Mouse (Mus musculus): ENCODE measurements around the gene Deup1. TPM values are rescaled to one million over a fixed set of nuclear protein-coding genes. Genes with fewer than 3 reads are reported as not detected.

The Deup1 gene
- polyA plus RNA-seq, 1 experiment: not detected

- TF ChIP-seq POLR2A (IDR thresholded peaks at IDR 0.05; ENCODE audit: insufficient read length, low read depth): no peak
- no peak for TF ChIP-seq SRF (IDR thresholded peaks at IDR 0.05; ENCODE audit: control insufficient read depth, insufficient read length, low read depth)
- Histone ChIP-seq H3K4me2 (ENCODE audit: low read depth) (no peak overlapping the region), H3K36me3 (ENCODE audit: control insufficient read depth, insufficient read depth) (no peaks in the 10 kb centered on the region), H3K27me3 (ENCODE audit: control insufficient read depth, insufficient read depth, insufficient read length) (no peaks in the 10 kb centered on the region), H3K79me2 (ENCODE audit: control insufficient read depth, insufficient read depth) (no peaks in the 10 kb centered on the region), H3ac (ENCODE audit: control insufficient read depth, insufficient read length) (no peak overlapping the region), H3K4me3 (no peak overlapping the region)
These were observed 31.3 kb upstream of the Deup1 start for GRCm38 (mm10) chr9:15659069-15659468.

- no peaks in the 10 kb centered on the region for H3K79me2 ChIP-seq (ENCODE audit: control insufficient read depth, insufficient read depth)
These were observed 30.6 kb upstream of the Deup1 start for GRCm38 (mm10) chr9:15658236-15658785.

GRCm38 (mm10) chr9:15653036-15653435, 25.3 kb upstream of the Deup1 start:
- no peak overlapping the region for H3K4me2 ChIP-seq (ENCODE audit: low read depth)
- no peaks in the 10 kb centered on the region for H3K27me3 ChIP-seq (ENCODE audit: control insufficient read depth, insufficient read depth, insufficient read length)
- no peaks in the 10 kb centered on the region for H3K79me2 ChIP-seq (ENCODE audit: control insufficient read depth, insufficient read depth)
- H3K4me3 ChIP-seq: no peak overlapping the region
- TF ChIP-seq TCF12 (IDR thresholded peaks at IDR 0.05; ENCODE audit: insufficient read depth, poor library complexity, severe bottlenecking) (no peak), MAX (IDR thresholded peaks at IDR 0.05; ENCODE audit: low read depth) (no peak), SRF (IDR thresholded peaks at IDR 0.05; ENCODE audit: control insufficient read depth, insufficient read length, low read depth) (no peak), TCF3 (IDR thresholded peaks at IDR 0.05; ENCODE audit: insufficient read length, low read depth) (no peak), CEBPB (IDR thresholded peaks at IDR 0.05; ENCODE audit: insufficient read depth, poor library complexity, severe bottlenecking) (no peak), POLR2AphosphoS2 (IDR thresholded peaks at IDR 0.05; ENCODE audit: insufficient read length, low read depth) (no peak), USF1 (IDR thresholded peaks at IDR 0.05; ENCODE audit: low read depth) (no peak), POLR2A (IDR thresholded peaks at IDR 0.05; ENCODE audit: insufficient read length, low read depth) (no peak), REST (IDR thresholded peaks at IDR 0.05; ENCODE audit: insufficient read depth, insufficient read length) (no peak), E2F4 (IDR thresholded peaks at IDR 0.05; ENCODE audit: insufficient read depth) (no peak), MYOD1 (IDR thresholded peaks at IDR 0.05; ENCODE audit: control insufficient read depth in 1 of 3, insufficient read length in 2 of 3, low read depth in 2 of 3) (no peak)
- no peaks in the 10 kb centered on the region for H3K36me3 ChIP-seq (ENCODE audit: control insufficient read depth, insufficient read depth)
- no peak overlapping the region for H3ac ChIP-seq (ENCODE audit: control insufficient read depth, insufficient read length)

More at GRCm38 (mm10) chr9:15658236-15658785, 30.6 kb upstream of the Deup1 start:
- Histone ChIP-seq H3K4me3 (no peak overlapping the region), H3K36me3 (ENCODE audit: control insufficient read depth, insufficient read depth) (no peaks in the 10 kb centered on the region), H3K4me2 (ENCODE audit: low read depth) (no peak overlapping the region), H3K27me3 (ENCODE audit: control insufficient read depth, insufficient read depth, insufficient read length) (no peaks in the 10 kb centered on the region), H3ac (ENCODE audit: control insufficient read depth, insufficient read length) (no peak overlapping the region)
- TF ChIP-seq TCF3 (IDR thresholded peaks at IDR 0.05; ENCODE audit: insufficient read length, low read depth): no peak
- TF ChIP-seq E2F4 (IDR thresholded peaks at IDR 0.05; ENCODE audit: insufficient read depth): no peak
- no peak for TF ChIP-seq MAX (IDR thresholded peaks at IDR 0.05; ENCODE audit: low read depth)
- no peak for TF ChIP-seq TCF12 (IDR thresholded peaks at IDR 0.05; ENCODE audit: insufficient read depth, poor library complexity, severe bottlenecking)

GRCm38 (mm10) chr9:15649977-15650376, 22.2 kb upstream of the Deup1 start:
- no peak overlapping the region for H3K4me2 ChIP-seq (ENCODE audit: low read depth)
- no peak overlapping the region for H3K4me3 ChIP-seq
- no peak overlapping the region for H3ac ChIP-seq (ENCODE audit: control insufficient read depth, insufficient read length)
- no peak for TF ChIP-seq REST (IDR thresholded peaks at IDR 0.05; ENCODE audit: insufficient read depth, insufficient read length)
- no peak for TF ChIP-seq USF1 (IDR thresholded peaks at IDR 0.05; ENCODE audit: low read depth)
- no peaks in the 10 kb centered on the region for H3K36me3 ChIP-seq (ENCODE audit: control insufficient read depth, insufficient read depth)
- H3K27me3 ChIP-seq (ENCODE audit: control insufficient read depth, insufficient read depth, insufficient read length): no peaks in the 10 kb centered on the region
- H3K79me2 ChIP-seq (ENCODE audit: control insufficient read depth, insufficient read depth): no peaks in the 10 kb centered on the region

- no peak overlapping the region for H3ac ChIP-seq (ENCODE audit: control insufficient read depth, insufficient read length)
- no peak for TF ChIP-seq E2F4 (IDR thresholded peaks at IDR 0.05; ENCODE audit: insufficient read depth)
- TF ChIP-seq USF1 (IDR thresholded peaks at IDR 0.05; ENCODE audit: low read depth): no peak
- TF ChIP-seq POLR2A (IDR thresholded peaks at IDR 0.05; ENCODE audit: insufficient read length, low read depth): no peak
- no peak for TF ChIP-seq MYOD1 (IDR thresholded peaks at IDR 0.05; ENCODE audit: control insufficient read depth in 1 of 3, insufficient read length in 2 of 3, low read depth in 2 of 3)
- TF ChIP-seq SRF (IDR thresholded peaks at IDR 0.05; ENCODE audit: control insufficient read depth, insufficient read length, low read depth): no peak
- TF ChIP-seq TCF12 (IDR thresholded peaks at IDR 0.05; ENCODE audit: insufficient read depth, poor library complexity, severe bottlenecking): no peak
- no peak for TF ChIP-seq CEBPB (IDR thresholded peaks at IDR 0.05; ENCODE audit: insufficient read depth, poor library complexity, severe bottlenecking)
- no peak for TF ChIP-seq MYOG (IDR thresholded peaks at IDR 0.05; ENCODE audit: control insufficient read depth in 1 of 3, insufficient read depth in 1 of 3, insufficient read length in 2 of 3, low read depth in 2 of 3)
- no peak for TF ChIP-seq REST (IDR thresholded peaks at IDR 0.05; ENCODE audit: insufficient read depth, insufficient read length)
- TF ChIP-seq POLR2AphosphoS2 (IDR thresholded peaks at IDR 0.05; ENCODE audit: insufficient read length, low read depth): no peak
- TF ChIP-seq TCF3 (IDR thresholded peaks at IDR 0.05; ENCODE audit: insufficient read length, low read depth): no peak
- TF ChIP-seq MAX (IDR thresholded peaks at IDR 0.05; ENCODE audit: low read depth): no peak
- no peak overlapping the region for H3K4me3 ChIP-seq
- H3K4me2 ChIP-seq (ENCODE audit: low read depth): no peak overlapping the region
- no peaks in the 10 kb centered on the region for H3K27me3 ChIP-seq (ENCODE audit: control insufficient read depth, insufficient read depth, insufficient read length)
- no peaks in the 10 kb centered on the region for H3K36me3 ChIP-seq (ENCODE audit: control insufficient read depth, insufficient read depth)
- H3K79me2 ChIP-seq (ENCODE audit: control insufficient read depth, insufficient read depth): no peaks in the 10 kb centered on the region
These were observed 349 bp downstream of the Deup1 start for GRCm38 (mm10) chr9:15627384-15627783.
